Mouse (Mus musculus) midbrain, postnatal 0 days (tissue): ENCODE measurements around the gene Wrnip1. TPM values are rescaled to one million over a fixed set of nuclear protein-coding genes. Genes with fewer than 3 reads are reported as not detected.

Experiments
- ATAC-seq: fragments of 200-750 bp; cut with Nextera tagmentation; 2 replicates; pipeline ENCODE4 v1.8.0; 2017; ENCODE audit warnings: moderate number of reproducible peaks, mild to moderate bottlenecking, moderate TSS enrichment, moderate library complexity; ENCODE audit not compliant: low FRiP score
- DNase-seq: peaks from one replicate; pipeline ENCODE4 v3.0.0-alpha.2; 2015; ENCODE audit warnings: low spot score
- H3K27ac ChIP-seq: fragments of 300-500 bp; sonication (generic); 2 replicates; pipeline ENCODE4 v1.5.1; 2014; ENCODE audit warnings: low read depth, mild to moderate bottlenecking, low read length, mixed read lengths
- H3K27me3 ChIP-seq: fragments of 300-500 bp; sonication (generic); 2 replicates; pipeline ENCODE4 v1.6.1; 2014; ENCODE audit warnings: low read length, control low read depth, mixed read lengths; ENCODE audit not compliant: insufficient read depth
- H3K36me3 ChIP-seq: fragments of 300-500 bp; sonication (generic); 2 replicates; pipeline ENCODE4 v1.6.1; 2014; ENCODE audit warnings: low read length, control low read depth, mixed read lengths; ENCODE audit not compliant: insufficient read depth
- H3K4me1 ChIP-seq: fragments of 300-500 bp; sonication (generic); 2 replicates; pipeline ENCODE4 v1.6.1; 2014; ENCODE audit warnings: mild to moderate bottlenecking, control low read depth, antibody characterized with exemption, low read length, mixed read lengths; ENCODE audit not compliant: insufficient read depth
- H3K4me2 ChIP-seq: fragments of 300-500 bp; sonication (generic); 2 replicates; pipeline ENCODE4 v1.6.1; 2014; ENCODE audit warnings: low read depth, mild to moderate bottlenecking, low read length, mixed read lengths; ENCODE audit not compliant: poor library complexity, severe bottlenecking
- H3K4me3 ChIP-seq: fragments of 300-500 bp; sonication (generic); 2 replicates; pipeline ENCODE4 v1.5.1; 2014; ENCODE audit warnings: low read depth, mild to moderate bottlenecking, low read length, moderate library complexity
- H3K9ac ChIP-seq: fragments of 300-500 bp; sonication (generic); replicated peaks from 2 replicates; pipeline ENCODE4 v1.6.1; 2014; ENCODE audit warnings: mild to moderate bottlenecking, low read length, moderate library complexity, mixed read lengths; ENCODE audit not compliant: poor library complexity, severe bottlenecking
- H3K9me3 ChIP-seq: fragments of 300-500 bp; sonication (generic); 2 replicates; pipeline ENCODE4 v1.6.1; 2016; ENCODE audit warnings: low read length, control low read depth
- CTCF ChIP-seq: IDR thresholded peaks from 2 replicates; pipeline ENCODE4 v1.5.1; 2016; ENCODE audit warnings: antibody characterized with exemption, mild to moderate bottlenecking
- WGBS: fragments of 180-500 bp; shearing (Covaris S2); extraction: QIAGEN DNeasy Blood & Tissue Kit; methylation state at CpG from one replicate; pipeline ENCODE4 v1.1.7; 2014; 5-methylcytosine and 5-hydroxymethylcytosine counted together
- polyA plus RNA-seq: library from polyadenylated mRNA; unstranded; fragments of >200 nt; fragmentation: Nextera tagmentation; extraction: Ambion mirVana; gene quantifications from 2 replicates; pipeline ENCODE4 v1.2.1, GENCODE M21; 2015
- total RNA-seq: library from RNA; depleted of rRNA; stranded (reverse); fragments of >200 nt; gene quantifications from 2 replicates; pipeline ENCODE4 v1.2.3, GENCODE M21; 2014

Gene Wrnip1
- total and polyA plus RNA-seq, 2 experiments from 2014 or later, result 31.2 to 73.8 TPM

- no peak overlapping the region for H3K9ac ChIP-seq
- H3K4me2 ChIP-seq, result no peak overlapping the region
- H3K36me3 ChIP-seq, result no peaks in the 10 kb centered on the region
- 94% methylated on average over 5 of the region's 5 CpGs for WGBS
- ATAC-seq (no peak), DNase-seq (no peak)
- H3K4me3 ChIP-seq, result no peak overlapping the region
- no peak overlapping the region for H3K27ac ChIP-seq
- no peaks in the 10 kb centered on the region for H3K9me3 ChIP-seq
- no peaks in the 10 kb centered on the region; the same call in 1 of the 2 replicates for H3K4me1 ChIP-seq
- H3K27me3 ChIP-seq, result no peaks in the 10 kb centered on the region
- TF ChIP-seq CTCF, result no peak
Measured at GRCm38 (mm10) chr13:32834513-32834912, 32.7 kb downstream of the Wrnip1 start.

GRCm38 (mm10) chr13:32839314-32839713 is 37.5 kb downstream of the Wrnip1 start:
- Histone ChIP-seq H3K27ac (no peak overlapping the region), H3K4me2 (no peak overlapping the region), H3K9me3 (no peaks in the 10 kb centered on the region), H3K36me3 (no peaks in the 10 kb centered on the region), H3K4me1 (no peaks in the 10 kb centered on the region), H3K9ac (no peak overlapping the region), H3K4me3 (no peak overlapping the region), H3K27me3 (no peaks in the 10 kb centered on the region)
- no peak for ATAC-seq
- DNase-seq, result no peak
- TF ChIP-seq CTCF, result no peak
- WGBS, result 40% methylated on average over 1 of the region's 1 CpGs

- 93% methylated on average over 3 of the region's 3 CpGs for WGBS
- ATAC-seq, result no peak
Measured at GRCm38 (mm10) chr13:32841349-32841748, 39.5 kb downstream of the Wrnip1 start.

GRCm38 (mm10) chr13:32846221-32846620 is 44.4 kb downstream of the Wrnip1 start:
- DNase-seq (no peak), ATAC-seq (no peak)
- no peak overlapping the region for H3K9ac ChIP-seq
- no peak for TF ChIP-seq CTCF
- no peak overlapping the region for H3K4me2 ChIP-seq
- H3K4me1 ChIP-seq, result no peaks in the 10 kb centered on the region
- no peak overlapping the region for H3K27ac ChIP-seq
- H3K9me3 ChIP-seq, result no peaks in the 10 kb centered on the region
- no peak overlapping the region for H3K4me3 ChIP-seq
- no peaks in the 10 kb centered on the region for H3K36me3 ChIP-seq
- H3K27me3 ChIP-seq, result peaks cover 4% of the 10 kb centered on the region; the same call in 1 of the 2 replicates

More at GRCm38 (mm10) chr13:32841349-32841748, 39.5 kb downstream of the Wrnip1 start:
- Histone ChIP-seq H3K4me2 (no peak overlapping the region), H3K9me3 (no peaks in the 10 kb centered on the region), H3K36me3 (no peaks in the 10 kb centered on the region), H3K4me1 (no peaks in the 10 kb centered on the region), H3K27ac (no peak overlapping the region), H3K27me3 (no peaks in the 10 kb centered on the region), H3K4me3 (no peak overlapping the region), H3K9ac (no peak overlapping the region)
- no peak for DNase-seq
- TF ChIP-seq CTCF, result no peak

- DNase-seq, result no peak
- peaks cover 4% of the 10 kb centered on the region; the same call in 1 of the 2 replicates for H3K27me3 ChIP-seq
- H3K4me3 ChIP-seq, result no peak overlapping the region
- TF ChIP-seq CTCF, result no peak
- ATAC-seq, result no peak
- H3K9ac ChIP-seq, result no peak overlapping the region
- H3K4me1 ChIP-seq, result no peaks in the 10 kb centered on the region
- WGBS, result 83% methylated on average over 4 of the region's 4 CpGs
- no peak overlapping the region for H3K27ac ChIP-seq
- H3K4me2 ChIP-seq, result no peak overlapping the region
- no peaks in the 10 kb centered on the region for H3K9me3 ChIP-seq
- no peaks in the 10 kb centered on the region for H3K36me3 ChIP-seq
Measured at GRCm38 (mm10) chr13:32849092-32849491, 47.3 kb downstream of the Wrnip1 start.

GRCm38 (mm10) chr13:32849531-32850123 is 47.8 kb downstream of the Wrnip1 start:
- no peak for TF ChIP-seq CTCF
- no peak for DNase-seq
- ATAC-seq, result no peak

More at GRCm38 (mm10) chr13:32849531-32850123, 47.8 kb downstream of the Wrnip1 start:
- H3K9me3 ChIP-seq, result no peaks in the 10 kb centered on the region
- no peak overlapping the region for H3K9ac ChIP-seq
- no peak overlapping the region for H3K4me3 ChIP-seq
- peaks cover 4% of the 10 kb centered on the region; the same call in 1 of the 2 replicates for H3K27me3 ChIP-seq
- no peak overlapping the region for H3K27ac ChIP-seq
- H3K4me1 ChIP-seq, result no peaks in the 10 kb centered on the region
- no peak overlapping the region for H3K4me2 ChIP-seq
- H3K36me3 ChIP-seq, result no peaks in the 10 kb centered on the region
